Mouse (Mus musculus) small intestine, adult 2 months (tissue): ENCODE data around the gene Hist1h2ap.
"Not testable (repeated sequence)": the region's sequence is repeated elsewhere in the genome, so short reads cannot be mapped to it uniquely, and the experiment has no call there.

Experiments used
- CTCF ChIP-seq: fragments of 200-500 bp; IDR thresholded peaks from 2 replicates; pipeline ENCODE4 v1.5.1; 2012; ENCODE audit warnings: low read depth, mild to moderate bottlenecking, control low read depth, inconsistent platforms, low read length, moderate library complexity, mixed read lengths; ENCODE audit not compliant: insufficient replicate concordance, insufficient read length; ENCODE audit errors: extremely low read depth
- POLR2A ChIP-seq: fragments of 200-500 bp; IDR thresholded peaks from 2 replicates; pipeline ENCODE4 v1.6.1; 2012; ENCODE audit warnings: low read depth, mild to moderate bottlenecking, control low read depth, inconsistent platforms, low read length, moderate library complexity

GRCm38 (mm10) chr13:21811539-21811938, 21.8 kb downstream of the Hist1h2ap start, which contains the start of gene Hist1h4m:
- not testable (repeated sequence) for TF ChIP-seq CTCF, POLR2A
